Mouse (Mus musculus): ENCODE results near the gene Sesn1.
"Not testable (repeated sequence)": the region's sequence is repeated elsewhere in the genome, so short reads cannot be mapped to it uniquely, and the experiment has no call there.

The Sesn1 gene

GRCm38 (mm10) chr10:41809771-41810563, at the start of gene Sesn1, which contains the start of gene Cep57l1:
Gene Sesn1 (plus strand): TSS chr10:41809935.
Gene Cep57l1 (minus strand): TSS chr10:41809871.
- DNase-seq: peak; percentile 92 to 95

- no peak for DNase-seq
Observed at GRCm38 (mm10) chr10:41760866-41761265, 48.9 kb upstream of the Sesn1 start.

- no peak for DNase-seq
Observed at GRCm38 (mm10) chr10:41763741-41764385, 45.9 kb upstream of the Sesn1 start.

- no peak for DNase-seq
Observed at GRCm38 (mm10) chr10:41765586-41765985, 44.1 kb upstream of the Sesn1 start.

- DNase-seq: peak in 1 of 2 experiments; percentile 2
Observed at GRCm38 (mm10) chr10:41766280-41766679, 43.5 kb upstream of the Sesn1 start.

GRCm38 (mm10) chr10:41767254-41767653, 42.5 kb upstream of the Sesn1 start:
- DNase-seq: no peak

GRCm38 (mm10) chr10:41792375-41792774, 17.4 kb upstream of the Sesn1 start:
- DNase-seq: no peak

- DNase-seq: no peak
Observed at GRCm38 (mm10) chr10:41797253-41797652, 12.5 kb upstream of the Sesn1 start.

- no peak for DNase-seq
Observed at GRCm38 (mm10) chr10:41803467-41803866, 6.3 kb upstream of the Sesn1 start.

- DNase-seq: no peak
Observed at GRCm38 (mm10) chr10:41804711-41805110, 5.0 kb upstream of the Sesn1 start.

- DNase-seq: no peak
Observed at GRCm38 (mm10) chr10:41805729-41806355, 3.9 kb upstream of the Sesn1 start.

- DNase-seq: peak; percentile 88 to 91
Observed at GRCm38 (mm10) chr10:41809080-41809770, 510 bp upstream of the Sesn1 start.

GRCm38 (mm10) chr10:41810564-41811455, 1.1 kb downstream of the Sesn1 start:
- no peak for DNase-seq

- no peak for DNase-seq
Observed at GRCm38 (mm10) chr10:41812566-41812965, 2.8 kb downstream of the Sesn1 start.

GRCm38 (mm10) chr10:41814305-41814853, 4.6 kb downstream of the Sesn1 start:
- no peak for DNase-seq

GRCm38 (mm10) chr10:41816516-41816915, 6.8 kb downstream of the Sesn1 start:
- DNase-seq: no peak

- no peak for DNase-seq
Observed at GRCm38 (mm10) chr10:41818036-41818732, 8.4 kb downstream of the Sesn1 start.

- not testable (repeated sequence) for DNase-seq
Observed at GRCm38 (mm10) chr10:41818733-41819070, 9.0 kb downstream of the Sesn1 start.

GRCm38 (mm10) chr10:41819307-41819706, 9.6 kb downstream of the Sesn1 start:
- DNase-seq: no peak

- no peak for DNase-seq
Observed at GRCm38 (mm10) chr10:41820401-41820800, 10.7 kb downstream of the Sesn1 start.

- DNase-seq: no peak
Observed at GRCm38 (mm10) chr10:41821171-41821570, 11.4 kb downstream of the Sesn1 start.
